Mouse (Mus musculus) right cerebral cortex, postnatal 10 days (tissue): ENCODE results near the gene Pax6.

Experiments
- DNase-seq, 2 experiments: peaks; one replicate each; pipeline ENCODE4 v3.0.0; 2021; ENCODE audit warnings: low spot score in 2 of 2

The Pax6 gene

DNA sequence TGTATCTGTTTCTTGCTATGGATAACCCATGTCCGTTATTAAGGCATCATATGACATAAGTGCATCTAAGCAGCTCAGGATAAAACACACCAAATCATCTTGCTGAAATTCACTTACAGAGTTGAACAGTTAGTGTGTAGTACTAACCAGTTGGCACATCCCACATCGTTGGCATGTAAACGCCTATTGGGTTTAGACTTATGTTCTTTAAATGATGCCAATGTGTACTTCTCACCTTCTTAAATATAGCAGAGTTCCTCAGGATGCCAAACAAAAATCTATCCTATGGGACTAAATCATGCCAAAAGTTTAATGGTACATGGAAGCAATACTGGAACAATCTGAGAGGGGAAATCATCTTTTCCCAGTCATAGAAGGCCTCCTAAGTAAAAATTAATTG lies 62.0 kb downstream of the Pax6 start:
- DNase-seq = no peak

DNA sequence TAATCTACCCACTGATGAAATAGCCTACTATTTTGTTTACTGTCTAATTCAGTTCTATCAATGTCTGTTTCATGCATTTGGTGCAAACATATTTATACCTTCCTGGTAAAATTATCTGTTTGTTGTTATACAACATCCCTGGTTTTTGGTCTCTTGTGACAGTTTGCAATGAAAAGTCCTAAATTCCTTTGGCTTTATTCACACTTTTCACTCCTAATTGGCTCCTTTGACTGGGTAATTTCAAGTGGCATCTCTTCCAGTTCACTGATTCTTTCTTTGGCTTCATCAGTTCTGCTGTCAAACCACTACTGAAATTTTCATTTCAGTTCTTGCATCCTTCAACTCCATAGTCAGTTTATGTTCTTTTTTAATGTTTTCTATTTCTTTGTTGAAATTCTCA lies 67.5 kb downstream of the Pax6 start:
- DNase-seq = no peak

DNA sequence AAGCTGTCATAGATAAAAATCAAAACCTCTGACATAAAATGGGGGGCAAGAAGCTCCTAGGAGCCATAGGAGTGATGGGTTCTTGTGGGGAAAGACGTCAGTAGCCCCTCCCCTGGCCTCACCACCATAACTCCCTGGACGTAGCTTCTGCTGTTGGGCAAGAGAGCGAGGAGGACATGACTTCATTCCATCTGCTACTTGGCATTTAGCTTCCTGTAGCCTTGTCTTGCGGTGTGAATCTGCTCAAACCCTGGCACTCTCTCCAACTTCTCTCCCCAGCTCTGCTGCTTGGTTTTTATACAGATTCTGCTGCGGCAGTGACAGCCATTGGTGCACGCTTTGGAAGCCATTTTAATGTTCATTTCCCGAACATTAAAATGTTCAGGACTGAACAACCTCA lies 78.2 kb downstream of the Pax6 start:
- no peak for DNase-seq
